Mouse (Mus musculus): Measurements from ENCODE around the gene Mturn. TPM values are rescaled to one million over a fixed set of nuclear protein-coding genes. Genes with fewer than 3 reads are reported as not detected.

Mturn gene
- 18.5 and 20.0 TPM in 2 replicates for polyA plus RNA-seq (2014; fragmentation: Nextera tagmentation; extraction: Ambion mirVana)

DNA sequence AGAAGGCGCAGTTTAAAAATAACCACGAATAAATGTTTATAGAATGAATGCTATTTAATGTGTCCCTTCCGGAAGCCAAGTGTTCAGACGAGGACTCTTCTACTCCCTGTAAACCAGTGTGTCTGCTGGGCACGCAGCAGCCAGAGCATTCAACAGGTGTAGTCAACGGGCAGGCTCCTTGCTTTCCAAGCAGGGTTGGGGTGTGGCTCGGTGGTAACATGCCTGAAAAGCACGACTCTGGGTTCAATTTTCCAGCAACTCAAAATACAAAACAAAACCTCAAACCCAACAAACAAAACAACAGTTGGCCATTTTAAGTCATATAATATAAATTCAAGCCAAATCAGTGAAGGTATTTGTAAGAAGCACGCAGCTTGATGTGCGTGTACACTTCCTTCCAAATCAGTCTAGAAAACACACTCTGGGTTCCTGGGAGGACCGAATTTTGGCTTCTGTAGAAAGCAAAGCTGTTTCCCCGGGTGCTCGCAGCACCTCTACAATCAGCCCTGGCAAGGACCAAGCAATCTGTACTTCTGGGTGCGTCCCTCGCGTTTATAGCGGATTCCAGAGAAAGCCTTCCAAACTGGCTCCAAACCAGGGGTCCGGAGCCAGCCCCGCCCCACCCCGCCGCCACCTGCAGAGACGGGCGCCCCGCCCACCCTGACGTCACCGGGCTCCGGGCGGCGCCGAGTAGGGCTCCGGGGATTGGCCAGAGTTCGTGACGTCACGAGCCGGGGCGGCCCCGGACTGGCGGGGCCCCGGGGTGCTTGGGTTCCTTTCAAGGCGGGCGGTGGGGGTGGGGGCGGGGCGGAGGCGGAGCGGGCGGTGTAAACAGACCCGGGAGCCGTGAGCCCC lies at the start of gene Mturn:
Gene Mturn, plus strand, starts transcription at position 734 of the 855 bp plus-strand sequence.
- WGBS: 6% methylated on average over 40 of the region's 48 CpGs

DNA sequence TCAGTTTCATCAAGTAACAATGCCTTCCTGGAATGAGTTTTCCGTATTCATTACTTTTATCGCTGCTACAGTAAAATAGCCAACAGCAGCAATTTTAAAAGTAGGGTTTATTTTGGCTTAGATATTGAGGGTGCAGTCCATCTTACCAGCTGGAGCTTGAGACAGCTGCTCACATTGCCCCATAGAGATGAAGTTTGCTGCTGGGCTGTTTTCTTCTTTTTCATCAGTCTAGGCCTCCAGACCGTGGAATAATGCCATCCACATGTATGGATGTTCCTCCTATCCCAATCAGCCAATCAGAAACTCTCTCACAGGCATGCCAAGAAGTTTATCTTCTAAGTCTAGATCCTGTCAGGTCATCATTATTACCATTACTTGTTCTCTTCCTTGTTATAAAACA lies 41.5 kb upstream of the Mturn start:
- no peak for ATAC-seq (replicated peaks; ENCODE audit: low FRiP score)
- no peaks in the 10 kb centered on the region for H3K9me3 ChIP-seq (ENCODE audit: control insufficient read depth, low read length)
- WGBS: 89% methylated on average over 3 of the region's 3 CpGs
- no peaks in the 10 kb centered on the region for H3K4me1 ChIP-seq (replicated peaks; ENCODE audit: control insufficient read depth, insufficient read depth, low read length)
- H3K27ac ChIP-seq (ENCODE audit: low read depth, low read length): no peak overlapping the region
- DNase-seq (ENCODE audit: low spot score): no peak
- H3K36me3 ChIP-seq (ENCODE audit: control insufficient read depth, insufficient read depth, low read length): no peaks in the 10 kb centered on the region
- H3K9ac ChIP-seq (ENCODE audit: low read length): no peak overlapping the region
- H3K27me3 ChIP-seq (ENCODE audit: control insufficient read depth, insufficient read depth, low read length): no peaks in the 10 kb centered on the region
- H3K4me3 ChIP-seq (ENCODE audit: low read depth, low read length): no peak overlapping the region
- H3K4me2 ChIP-seq (ENCODE audit: low read depth, low read length, severe bottlenecking): no peak overlapping the region

More for the DNA sequence above, at the start of gene Mturn:
- ATAC-seq (replicated peaks; ENCODE audit: low FRiP score) (peak; percentile 98), DNase-seq (ENCODE audit: low spot score) (peak; percentile 99)
- Histone ChIP-seq H3K9me3 (ENCODE audit: control insufficient read depth, low read length) (no peaks in the 10 kb centered on the region), H3K27ac (ENCODE audit: low read depth, low read length) (no peak within 1 kb of the TSS), H3K4me2 (ENCODE audit: low read depth, low read length, severe bottlenecking) (peak within 1 kb of the TSS; percentile 98), H3K9ac (ENCODE audit: low read length) (peak within 1 kb of the TSS; percentile 53), H3K36me3 (ENCODE audit: control insufficient read depth, insufficient read depth, low read length) (no peaks in the 10 kb centered on the region), H3K4me3 (ENCODE audit: low read depth, low read length) (peak within 1 kb of the TSS; percentile 63), H3K4me1 (replicated peaks; ENCODE audit: control insufficient read depth, insufficient read depth, low read length) (peaks cover 3% of the 10 kb centered on the region; the same call in 1 of the 2 replicates), H3K27me3 (ENCODE audit: control insufficient read depth, insufficient read depth, low read length) (peaks cover 2% of the 10 kb centered on the region; the same call in 1 of the 2 replicates)

DNA sequence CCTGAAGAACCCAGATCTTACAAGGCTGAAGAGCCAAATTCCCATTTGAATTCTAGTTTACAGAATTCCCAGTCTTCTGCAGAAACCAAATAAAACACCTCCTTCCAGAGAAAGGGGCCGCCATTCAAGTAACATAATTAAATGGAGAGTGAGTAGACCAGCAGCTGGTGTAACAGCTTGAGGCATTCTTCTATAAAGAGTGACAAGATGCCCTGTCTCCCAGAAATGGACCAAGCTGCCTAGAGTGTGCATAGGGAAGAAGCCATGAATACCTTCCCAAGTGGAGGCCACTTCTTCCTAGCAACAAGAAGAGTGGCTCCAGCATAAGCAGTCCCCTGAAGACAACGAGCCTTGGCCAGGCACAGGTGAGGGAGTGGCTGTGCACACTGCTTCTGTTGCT lies 39.5 kb upstream of the Mturn start:
- no peaks in the 10 kb centered on the region for H3K27me3 ChIP-seq (ENCODE audit: control insufficient read depth, insufficient read depth, low read length)
- H3K4me1 ChIP-seq (replicated peaks; ENCODE audit: control insufficient read depth, insufficient read depth, low read length): no peaks in the 10 kb centered on the region
- no peaks in the 10 kb centered on the region for H3K9me3 ChIP-seq (ENCODE audit: control insufficient read depth, low read length)
- H3K9ac ChIP-seq (ENCODE audit: low read length): no peak overlapping the region
- no peak overlapping the region for H3K4me2 ChIP-seq (ENCODE audit: low read depth, low read length, severe bottlenecking)
- no peak for DNase-seq (ENCODE audit: low spot score)
- no peak for ATAC-seq (replicated peaks; ENCODE audit: low FRiP score)
- H3K4me3 ChIP-seq (ENCODE audit: low read depth, low read length): no peak overlapping the region
- WGBS: 94% methylated on average over 2 of the region's 2 CpGs
- no peaks in the 10 kb centered on the region for H3K36me3 ChIP-seq (ENCODE audit: control insufficient read depth, insufficient read depth, low read length)
- no peak overlapping the region for H3K27ac ChIP-seq (ENCODE audit: low read depth, low read length)

DNA sequence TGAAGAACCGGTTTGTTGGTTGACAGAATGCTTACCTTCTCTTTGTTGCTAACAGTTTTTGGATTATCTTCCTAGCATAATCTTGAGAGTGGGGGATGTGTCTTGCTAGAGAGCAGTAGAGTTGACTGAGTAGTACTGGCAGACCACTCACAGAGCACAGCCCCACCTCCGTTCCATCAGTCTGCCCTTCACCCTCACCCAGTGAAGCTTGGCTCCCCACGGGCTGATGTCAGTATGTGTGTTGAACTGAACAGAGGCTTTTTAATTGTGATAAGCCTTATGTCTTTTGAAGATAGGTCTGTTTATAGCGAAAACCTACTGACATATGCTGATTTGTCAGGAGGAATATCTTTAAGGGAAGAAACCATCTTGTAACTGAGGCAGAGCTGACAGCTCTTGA lies 38.2 kb upstream of the Mturn start:
- WGBS: 82% methylated on average over 4 of the region's 4 CpGs
- H3K4me2 ChIP-seq (ENCODE audit: low read depth, low read length, severe bottlenecking): no peak overlapping the region
- no peak for DNase-seq (ENCODE audit: low spot score)

DNA sequence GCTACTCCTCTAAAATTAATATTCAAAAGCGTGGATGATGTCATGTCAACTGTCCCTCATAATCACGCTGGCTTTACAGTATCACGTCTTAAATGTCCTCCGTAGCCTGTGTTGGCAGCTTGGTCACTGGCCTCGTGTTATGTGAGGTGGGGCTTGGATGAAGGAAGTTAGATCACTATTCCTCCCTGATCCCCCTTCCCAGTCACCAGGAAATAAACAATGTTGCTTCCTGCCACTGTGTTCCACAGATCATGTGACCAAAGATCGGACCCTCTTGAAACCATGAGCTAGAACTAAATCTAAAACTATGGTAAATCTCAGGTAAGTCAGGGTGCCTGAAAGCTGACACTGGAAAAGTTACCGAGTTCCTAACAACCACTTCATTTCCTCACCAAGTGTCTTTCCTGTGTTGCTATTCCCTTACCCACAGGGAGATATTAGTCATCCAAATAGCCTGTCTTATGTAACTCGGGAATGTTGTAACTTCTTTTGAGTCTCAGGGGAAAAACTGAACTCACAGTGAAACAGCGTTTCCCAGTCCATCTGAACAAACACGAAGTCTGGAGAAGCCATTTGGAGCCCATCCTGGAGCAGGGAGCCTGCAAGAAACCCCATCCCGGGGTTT lies 25.8 kb upstream of the Mturn start:
- Histone ChIP-seq H3K4me1 (replicated peaks; ENCODE audit: control insufficient read depth, insufficient read depth, low read length) (no peaks in the 10 kb centered on the region), H3K36me3 (ENCODE audit: control insufficient read depth, insufficient read depth, low read length) (no peaks in the 10 kb centered on the region), H3K27me3 (ENCODE audit: control insufficient read depth, insufficient read depth, low read length) (no peaks in the 10 kb centered on the region), H3K4me3 (ENCODE audit: low read depth, low read length) (no peak overlapping the region), H3K4me2 (ENCODE audit: low read depth, low read length, severe bottlenecking) (no peak overlapping the region), H3K9me3 (ENCODE audit: control insufficient read depth, low read length) (no peaks in the 10 kb centered on the region), H3K27ac (ENCODE audit: low read depth, low read length) (no peak overlapping the region), H3K9ac (ENCODE audit: low read length) (no peak overlapping the region)
- DNase-seq (ENCODE audit: low spot score) (no peak), ATAC-seq (replicated peaks; ENCODE audit: low FRiP score) (no peak)
- 86% methylated on average over 11 of the region's 11 CpGs for WGBS

More for the DNA sequence above, 38.2 kb upstream of the Mturn start:
- Histone ChIP-seq H3K36me3 (ENCODE audit: control insufficient read depth, insufficient read depth, low read length) (no peaks in the 10 kb centered on the region), H3K9me3 (ENCODE audit: control insufficient read depth, low read length) (no peaks in the 10 kb centered on the region), H3K27ac (ENCODE audit: low read depth, low read length) (no peak overlapping the region), H3K4me3 (ENCODE audit: low read depth, low read length) (no peak overlapping the region), H3K4me1 (replicated peaks; ENCODE audit: control insufficient read depth, insufficient read depth, low read length) (no peaks in the 10 kb centered on the region), H3K27me3 (ENCODE audit: control insufficient read depth, insufficient read depth, low read length) (no peaks in the 10 kb centered on the region), H3K9ac (ENCODE audit: low read length) (no peak overlapping the region)
- ATAC-seq (replicated peaks; ENCODE audit: low FRiP score): no peak

DNA sequence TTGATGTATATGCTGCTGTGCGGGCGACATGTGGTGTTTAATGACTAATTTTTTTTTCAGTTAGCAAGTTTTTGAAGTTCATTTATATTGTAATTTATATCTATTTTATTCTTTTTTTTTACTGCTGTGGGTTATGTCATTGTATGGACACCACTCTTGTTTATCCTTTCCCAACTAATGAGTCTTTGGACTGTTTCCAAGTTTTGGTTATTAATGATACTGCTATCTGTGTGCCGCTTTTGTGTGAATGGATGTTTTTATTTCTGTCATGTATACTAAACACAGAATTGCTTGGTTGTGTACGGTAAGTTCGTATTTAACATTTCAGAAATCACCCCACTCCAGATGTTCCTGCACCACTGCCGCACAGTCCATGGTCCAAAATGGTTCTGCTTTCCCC lies 23.6 kb upstream of the Mturn start:
- Histone ChIP-seq H3K4me1 (replicated peaks; ENCODE audit: control insufficient read depth, insufficient read depth, low read length) (no peaks in the 10 kb centered on the region), H3K36me3 (ENCODE audit: control insufficient read depth, insufficient read depth, low read length) (no peaks in the 10 kb centered on the region), H3K9ac (ENCODE audit: low read length) (no peak overlapping the region), H3K9me3 (ENCODE audit: control insufficient read depth, low read length) (no peaks in the 10 kb centered on the region), H3K4me2 (ENCODE audit: low read depth, low read length, severe bottlenecking) (no peak overlapping the region), H3K27me3 (ENCODE audit: control insufficient read depth, insufficient read depth, low read length) (no peaks in the 10 kb centered on the region), H3K4me3 (ENCODE audit: low read depth, low read length) (no peak overlapping the region), H3K27ac (ENCODE audit: low read depth, low read length) (no peak overlapping the region)
- WGBS: 94% methylated on average over 6 of the region's 6 CpGs
- DNase-seq (ENCODE audit: low spot score): no peak
- no peak for ATAC-seq (replicated peaks; ENCODE audit: low FRiP score)

DNA sequence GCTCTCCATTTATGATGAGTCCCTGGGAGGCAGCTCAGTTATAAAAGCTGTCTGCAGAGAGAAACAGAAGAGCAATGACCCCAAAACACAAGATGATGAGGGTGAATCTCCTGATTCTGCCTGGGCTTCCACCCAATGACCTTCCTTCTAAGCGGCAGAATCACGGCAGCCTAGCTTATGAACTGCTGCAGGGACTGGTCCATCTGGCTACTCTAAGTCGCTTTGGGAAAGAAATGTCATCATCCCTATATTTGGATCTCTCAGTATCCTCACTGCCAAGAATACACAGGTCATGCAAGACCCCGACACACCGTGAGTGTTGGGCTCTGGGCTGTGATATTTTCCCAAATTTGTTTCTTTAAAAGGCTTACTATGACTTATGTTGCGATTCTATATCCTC lies 11.6 kb upstream of the Mturn start:
- no peak overlapping the region for H3K4me2 ChIP-seq (ENCODE audit: low read depth, low read length, severe bottlenecking)
- DNase-seq (ENCODE audit: low spot score) (no peak), ATAC-seq (replicated peaks; ENCODE audit: low FRiP score) (no peak)
- H3K36me3 ChIP-seq (ENCODE audit: control insufficient read depth, insufficient read depth, low read length): no peaks in the 10 kb centered on the region
- H3K27me3 ChIP-seq (ENCODE audit: control insufficient read depth, insufficient read depth, low read length): no peaks in the 10 kb centered on the region
- no peaks in the 10 kb centered on the region for H3K9me3 ChIP-seq (ENCODE audit: control insufficient read depth, low read length)
- no peaks in the 10 kb centered on the region for H3K4me1 ChIP-seq (replicated peaks; ENCODE audit: control insufficient read depth, insufficient read depth, low read length)
- H3K9ac ChIP-seq (ENCODE audit: low read length): no peak overlapping the region
- H3K4me3 ChIP-seq (ENCODE audit: low read depth, low read length): no peak overlapping the region
- H3K27ac ChIP-seq (ENCODE audit: low read depth, low read length): no peak overlapping the region
- 90% methylated on average over 6 of the region's 6 CpGs for WGBS

DNA sequence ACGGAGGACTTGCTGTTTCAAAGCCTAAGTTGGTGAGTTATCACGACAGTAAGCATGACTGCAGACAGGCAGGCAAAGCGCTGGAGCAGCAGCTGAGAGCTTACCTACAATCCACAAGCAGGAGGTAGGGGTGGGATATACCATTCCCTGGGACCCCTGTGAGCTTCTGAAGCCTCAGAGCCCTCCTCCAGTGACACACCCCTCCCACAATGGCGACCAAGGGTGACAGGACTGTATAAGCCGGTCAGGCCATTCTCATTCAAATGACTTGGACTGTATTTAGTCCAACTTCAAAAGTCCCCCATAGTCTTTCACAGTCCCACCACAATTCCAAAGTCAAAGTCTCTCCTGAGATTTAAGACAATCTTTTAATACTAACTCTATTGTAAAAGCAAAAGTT lies 8.5 kb upstream of the Mturn start:
- Histone ChIP-seq H3K27ac (ENCODE audit: low read depth, low read length) (no peak overlapping the region), H3K27me3 (ENCODE audit: control insufficient read depth, insufficient read depth, low read length) (no peaks in the 10 kb centered on the region), H3K4me3 (ENCODE audit: low read depth, low read length) (no peak overlapping the region), H3K9ac (ENCODE audit: low read length) (no peak overlapping the region), H3K36me3 (ENCODE audit: control insufficient read depth, insufficient read depth, low read length) (no peaks in the 10 kb centered on the region), H3K4me1 (replicated peaks; ENCODE audit: control insufficient read depth, insufficient read depth, low read length) (no peaks in the 10 kb centered on the region), H3K9me3 (ENCODE audit: control insufficient read depth, low read length) (no peaks in the 10 kb centered on the region), H3K4me2 (ENCODE audit: low read depth, low read length, severe bottlenecking) (no peak overlapping the region)
- ATAC-seq (replicated peaks; ENCODE audit: low FRiP score): no peak
- DNase-seq (ENCODE audit: low spot score): no peak
- 63% methylated on average over 5 of the region's 5 CpGs for WGBS

Measured in forebrain, embryonic 11.5 days (tissue).